Mouse (Mus musculus) cerebellum, adult 11-12 months (tissue): ENCODE measurements around the gene Marcks.

Experiments used
- DNase-seq: peaks from one replicate; pipeline ENCODE4 v3.0.0; 2022

The Marcks gene

GRCm38 (mm10) chr10:37138778-37139442 lies at the start of gene Marcks:
Marcks (minus strand) TSS chr10:37138920.
- DNase-seq: peak; percentile 76

DNA sequence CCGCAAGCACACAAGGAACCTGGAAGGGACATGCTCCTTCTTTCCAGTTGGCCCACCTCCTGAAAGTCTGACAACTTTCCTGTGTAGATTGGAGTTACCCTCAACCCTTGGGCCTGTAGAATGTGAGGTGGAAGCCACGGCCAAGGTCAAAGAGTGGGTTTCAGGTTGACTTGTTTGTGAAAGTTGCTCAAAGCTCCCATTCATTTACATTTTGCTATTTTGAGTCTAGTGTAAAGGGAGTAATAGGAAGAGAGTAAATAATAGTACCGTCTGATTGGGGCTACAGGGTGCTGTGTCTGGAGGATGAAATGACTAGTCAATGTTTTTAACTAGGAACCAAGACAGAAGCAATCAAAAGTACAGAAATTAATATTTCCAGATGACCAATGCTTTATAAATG lies 38.4 kb upstream of the Marcks start:
- DNase-seq: no peak

DNA sequence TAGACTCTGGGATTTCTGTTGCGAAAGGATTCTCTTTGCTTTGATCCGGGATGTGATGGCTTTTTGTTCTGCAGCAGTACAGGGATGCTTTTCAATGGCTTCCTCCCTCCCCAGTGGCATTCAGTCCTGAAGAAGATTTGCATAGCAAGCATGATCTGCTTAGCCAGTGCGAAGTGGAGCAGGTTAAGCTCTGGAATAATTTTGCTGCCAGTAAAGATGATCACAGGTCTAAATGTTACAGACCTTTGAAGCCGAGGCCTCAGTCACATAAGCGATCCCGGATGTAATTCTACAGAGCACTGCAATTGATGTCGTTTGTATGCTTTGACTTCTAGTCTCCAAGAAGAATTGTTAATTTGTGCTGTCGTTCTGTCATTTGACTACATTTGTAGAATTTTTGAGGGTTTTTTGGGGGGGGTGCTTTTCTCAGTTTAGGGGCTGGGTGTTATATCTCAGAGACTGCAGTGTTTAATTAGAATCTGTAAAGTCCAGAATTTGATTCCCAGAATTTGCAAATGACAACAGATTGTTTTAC lies 33.8 kb upstream of the Marcks start:
- DNase-seq: no peak

GRCm38 (mm10) chr10:37171711-37172415 lies 33.1 kb upstream of the Marcks start:
- DNase-seq: no peak

DNA sequence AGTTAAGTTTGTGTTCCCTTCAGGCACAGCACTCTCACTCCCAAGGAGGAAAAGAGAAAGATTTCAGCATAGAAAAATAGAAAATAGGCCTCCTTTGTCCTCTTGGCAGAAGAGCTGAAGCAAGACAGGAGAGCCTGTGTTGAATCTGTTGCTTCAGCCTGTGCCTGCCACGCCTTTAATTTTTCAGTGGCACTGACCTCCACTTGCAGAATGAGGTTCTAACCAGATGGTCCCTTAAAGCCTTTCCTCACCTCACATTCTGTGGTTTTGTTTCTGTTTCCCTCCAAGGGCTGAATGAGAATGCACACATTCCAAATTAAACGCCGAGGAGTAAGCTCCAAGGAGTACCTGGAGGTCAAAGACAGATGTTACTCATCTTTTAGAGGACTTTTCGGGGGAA lies 32.2 kb upstream of the Marcks start:
- no peak for DNase-seq

GRCm38 (mm10) chr10:37170466-37170865 lies 31.7 kb upstream of the Marcks start:
- no peak for DNase-seq

- DNase-seq: no peak
These were observed 28.8 kb upstream of the Marcks start for GRCm38 (mm10) chr10:37167527-37167926.

DNA sequence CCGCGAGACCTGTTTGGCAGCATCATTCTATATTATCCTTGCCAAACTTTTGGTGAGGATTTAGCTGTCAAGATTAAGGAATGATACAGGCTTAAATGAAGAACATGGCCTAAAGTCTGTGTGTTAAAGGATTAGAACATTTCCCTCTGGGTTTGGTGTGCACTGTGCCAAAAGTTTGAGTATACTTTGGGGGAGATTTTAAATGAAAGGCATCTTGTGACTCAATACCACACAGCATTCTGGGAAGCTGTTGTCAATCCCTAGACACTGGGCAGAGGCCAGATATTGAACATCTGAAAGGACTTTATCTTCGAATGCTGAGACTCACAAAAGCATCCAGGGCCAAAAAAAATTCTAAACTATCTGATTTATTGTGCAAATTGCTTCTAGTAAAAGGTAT lies 21.0 kb upstream of the Marcks start:
- no peak for DNase-seq

GRCm38 (mm10) chr10:37157156-37157555 lies 18.4 kb upstream of the Marcks start:
- peak; percentile 6 for DNase-seq

GRCm38 (mm10) chr10:37155131-37155530 lies 16.4 kb upstream of the Marcks start:
- DNase-seq: no peak

DNA sequence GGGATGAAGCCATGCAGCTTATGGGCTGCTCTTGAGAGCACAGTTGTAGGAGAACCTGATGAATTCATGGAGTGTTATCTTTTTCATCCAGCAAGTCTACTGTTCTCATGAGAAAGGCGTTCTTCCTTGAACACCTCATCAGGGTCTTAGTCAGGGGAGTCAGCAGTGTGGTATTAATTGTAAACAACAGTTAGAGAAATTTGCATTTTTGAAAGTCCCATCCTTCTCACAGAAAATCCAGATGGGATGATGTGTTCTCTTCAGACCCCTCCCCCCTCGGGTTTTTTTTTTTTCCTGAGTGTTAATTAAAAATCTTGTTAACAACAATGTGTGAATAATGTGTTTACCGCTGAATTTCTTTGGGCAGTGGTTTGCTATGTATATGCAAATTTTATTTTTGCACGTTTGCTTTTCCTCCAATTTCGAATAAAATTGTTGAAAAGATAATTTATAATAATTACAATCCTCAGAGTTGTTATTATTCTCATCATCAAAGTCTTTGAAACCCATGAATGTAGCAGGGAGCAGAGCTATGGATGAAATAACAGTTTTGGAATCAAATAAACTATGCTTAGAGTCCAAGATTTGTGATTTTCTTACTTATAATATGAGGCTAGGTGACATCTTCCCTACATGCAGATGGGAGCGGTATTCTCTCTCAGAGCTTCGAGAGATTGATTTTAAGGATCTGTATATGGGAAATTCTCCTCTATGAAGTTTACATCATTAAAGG lies 13.0 kb upstream of the Marcks start:
- no peak for DNase-seq

DNA sequence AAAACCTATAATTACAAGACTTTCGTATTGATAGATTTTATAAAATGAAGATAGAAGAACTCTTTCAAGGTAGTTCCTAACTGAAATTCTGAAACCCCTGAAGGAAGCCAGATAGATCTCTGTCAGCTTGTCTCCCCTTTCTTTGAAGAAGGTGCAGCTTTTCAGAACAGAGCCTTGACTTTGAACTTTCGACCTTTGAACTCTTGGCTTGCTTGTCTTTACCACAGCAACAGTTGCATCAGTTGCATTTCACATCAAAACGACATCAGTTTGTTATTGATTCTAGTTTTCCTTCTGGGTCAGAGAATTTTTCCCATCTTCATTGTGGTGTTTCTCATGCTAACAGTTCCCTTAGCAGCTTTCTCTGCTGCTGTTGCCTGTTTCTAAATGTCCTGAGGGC lies 9.3 kb upstream of the Marcks start:
- DNase-seq: no peak

GRCm38 (mm10) chr10:37145456-37145855 lies 6.7 kb upstream of the Marcks start:
- DNase-seq: no peak

GRCm38 (mm10) chr10:37141621-37142020 lies 2.9 kb upstream of the Marcks start:
- DNase-seq: peak; percentile 6

- peak; percentile 81 for DNase-seq
These were observed 2.2 kb upstream of the Marcks start for GRCm38 (mm10) chr10:37140736-37141451.

GRCm38 (mm10) chr10:37140166-37140735 lies 1.5 kb upstream of the Marcks start:
- DNase-seq: no peak

DNA sequence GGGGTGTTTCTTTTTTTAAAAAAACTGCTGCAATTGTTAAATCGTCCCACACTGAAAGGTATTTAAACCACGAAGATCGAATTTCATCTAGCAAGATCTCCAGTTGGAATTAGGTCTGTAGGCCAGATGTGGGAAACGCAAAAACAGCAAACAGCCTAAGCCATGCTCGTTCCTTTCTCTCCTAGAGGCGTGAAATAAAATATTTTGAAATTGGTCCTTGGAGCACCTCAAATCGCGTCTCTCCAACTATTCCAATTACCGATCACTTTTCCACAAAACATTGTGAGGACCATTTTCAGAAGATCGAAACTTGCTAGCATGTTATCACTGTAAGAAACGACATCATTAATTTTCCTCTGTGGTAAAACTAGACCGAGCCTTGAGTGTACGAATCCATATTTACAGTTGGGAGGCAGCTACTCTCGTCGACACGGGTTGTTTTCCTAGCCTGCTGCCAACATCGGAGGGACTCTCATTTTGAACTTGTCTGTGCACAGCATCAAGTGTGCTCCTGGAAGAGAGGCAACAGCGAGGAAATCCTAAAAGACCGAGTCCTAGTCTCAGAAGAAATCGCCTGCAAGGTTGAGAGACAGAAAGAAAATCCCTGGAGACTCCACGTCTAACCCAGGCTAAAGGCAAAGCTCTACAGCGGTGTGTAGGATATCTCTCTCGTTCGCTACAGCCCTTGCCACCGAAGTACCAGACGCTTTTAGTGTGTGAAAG lies 884 bp upstream of the Marcks start:
- peak; percentile 21 for DNase-seq

DNA sequence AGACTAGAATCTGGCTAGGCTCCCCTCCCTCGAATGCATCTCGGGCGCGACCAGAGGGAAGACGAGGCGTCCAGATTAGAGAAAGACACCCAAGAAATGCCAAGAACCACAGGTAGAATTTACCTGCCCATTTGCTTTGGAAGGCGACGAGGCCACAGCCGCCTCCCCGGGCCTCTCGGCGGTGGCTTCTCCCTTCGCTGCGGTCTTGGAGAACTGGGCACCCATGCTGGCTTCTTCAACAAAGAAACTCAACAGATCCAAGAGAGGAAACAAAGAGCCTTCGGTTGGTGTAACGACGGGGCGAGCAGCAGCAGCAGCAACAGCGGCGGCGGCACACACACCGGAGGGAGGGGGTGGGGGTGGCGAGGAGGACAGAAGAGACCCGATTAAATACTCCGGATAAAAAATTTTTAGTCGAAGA lies 399 bp downstream of the Marcks start:
- peak; percentile 42 for DNase-seq

GRCm38 (mm10) chr10:37137531-37138310 lies 999 bp downstream of the Marcks start:
- peak; percentile 64 for DNase-seq

DNA sequence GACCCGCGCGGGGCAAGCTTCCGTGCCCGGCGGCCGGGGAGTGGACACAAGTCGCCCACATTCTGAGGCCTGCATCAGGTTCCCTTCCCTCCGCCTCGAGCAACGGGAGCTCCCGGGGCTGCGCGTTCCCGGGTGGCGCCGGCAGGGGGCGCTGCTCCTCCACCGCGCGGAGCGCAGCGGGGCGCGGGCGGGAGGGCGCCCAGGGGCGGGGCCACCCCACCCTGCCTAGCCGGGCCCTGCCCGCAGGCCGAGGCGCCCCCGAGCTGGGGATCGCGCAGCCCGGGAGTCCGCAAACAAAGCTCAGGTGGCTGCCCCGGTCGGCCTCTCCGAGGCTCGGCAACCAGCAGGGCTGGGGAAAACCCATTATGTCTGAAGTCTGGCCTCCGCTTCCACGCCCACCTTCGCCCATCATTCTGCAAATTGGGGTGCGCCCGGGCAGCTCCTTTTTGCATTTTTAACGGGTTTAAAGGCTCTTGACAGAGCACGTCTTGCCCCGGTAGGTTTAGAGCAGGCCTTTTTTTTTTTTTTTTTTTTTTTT lies 1.7 kb downstream of the Marcks start:
- peak; percentile 87 for DNase-seq
